Mouse (Mus musculus) liver, embryonic 14.5 days (tissue): ENCODE results near the gene Pcnt. TPM values are rescaled to one million over a fixed set of nuclear protein-coding genes. Genes with fewer than 3 reads are reported as not detected.

ENCODE experiments used
- ATAC-seq: fragments of 200-750 bp; cut with Nextera tagmentation; 2 replicates; pipeline ENCODE4 v1.8.0; 2017; ENCODE audit warnings: moderate number of reproducible peaks, mild to moderate bottlenecking, moderate library complexity; ENCODE audit not compliant: insufficient read depth
- DNase-seq, 3 experiments: peaks; one replicate each; pipeline ENCODE4 v3.0.0-alpha.2; 2012 to 2013; ENCODE audit warnings: low read depth in 3 of 3, low spot score in 3 of 3
- H3K27ac ChIP-seq: fragments of 300-500 bp; sonication (generic); 2 replicates; pipeline ENCODE4 v1.5.1; 2014; ENCODE audit warnings: moderate library complexity, mild to moderate bottlenecking, control low read depth, inconsistent platforms
- H3K27me3 ChIP-seq: fragments of 300-500 bp; sonication (generic); 2 replicates; pipeline ENCODE4 v1.6.1; 2014; ENCODE audit warnings: mild to moderate bottlenecking, low read length, moderate library complexity; ENCODE audit not compliant: control insufficient read depth, insufficient read depth
- H3K36me3 ChIP-seq: fragments of 300-500 bp; sonication (generic); replicated peaks from 2 replicates; pipeline ENCODE4 v1.6.1; 2014; ENCODE audit warnings: low read depth; ENCODE audit not compliant: control insufficient read depth, insufficient read depth
- H3K4me1 ChIP-seq, 2 experiments: fragments of 200-500 bp in 1 of 2; fragments of 300-500 bp in 1 of 2; sonication (generic) in 1 of 2; replicated peaks; 2 replicates each; pipeline ENCODE4 v1.6.1; 2012 to 2014; ENCODE audit warnings: antibody characterized with exemption in 1 of 2, inconsistent platforms in 1 of 2, low read length in 1 of 2; ENCODE audit not compliant: control insufficient read depth in 2 of 2, insufficient read depth in 2 of 2
- H3K4me2 ChIP-seq: fragments of 300-500 bp; sonication (generic); 2 replicates; pipeline ENCODE4 v1.6.1; 2014; ENCODE audit warnings: low read depth, mild to moderate bottlenecking, control low read depth, moderate library complexity
- H3K4me3 ChIP-seq, 2 experiments: fragments of 200-500 bp in 1 of 2; fragments of 300-500 bp in 1 of 2; sonication (generic) in 1 of 2; 2 replicates each; pipeline ENCODE4 v1.5.1; 2012 to 2014; ENCODE audit warnings: low read depth in 2 of 2, low read length in 2 of 2, mild to moderate bottlenecking in 2 of 2, control low read depth in 1 of 2, inconsistent platforms in 1 of 2, moderate library complexity in 1 of 2; ENCODE audit not compliant: insufficient read depth in 1 of 2
- H3K9ac ChIP-seq: fragments of 300-500 bp; sonication (generic); replicated peaks from 2 replicates; pipeline ENCODE4 v1.6.1; 2014; ENCODE audit warnings: mild to moderate bottlenecking, control low read depth, moderate library complexity
- H3K9me3 ChIP-seq: fragments of 300-500 bp; sonication (generic); 2 replicates; pipeline ENCODE4 v1.6.1; 2016; ENCODE audit warnings: low read length, mixed read lengths; ENCODE audit not compliant: control insufficient read depth
- CTCF ChIP-seq: IDR thresholded peaks from 2 replicates; pipeline ENCODE4 v1.5.1; 2016; ENCODE audit warnings: antibody characterized with exemption, low read depth, control low read depth
- EP300 ChIP-seq: IDR thresholded peaks from 2 replicates; pipeline ENCODE4 v1.6.1; 2016; ENCODE audit warnings: antibody characterized with exemption, low read depth
- WGBS: fragments of 180-500 bp; shearing (Covaris S2); extraction: QIAGEN DNeasy Blood & Tissue Kit; methylation state at CpG from one replicate; pipeline ENCODE4 v1.1.7; 2014; ENCODE audit not compliant: insufficient replicate concordance; 5-methylcytosine and 5-hydroxymethylcytosine counted together
- polyA plus RNA-seq, 2 experiments: library from polyadenylated mRNA; depleted of rRNA in 1 of 2; stranded (reverse) in 1 of 2; unstranded in 1 of 2; fragments of >200 nt; fragmentation: Nextera tagmentation in 1 of 2; extraction: Ambion mirVana in 1 of 2; gene quantifications; 2 replicates each; pipeline versions ENCODE4 v1.2.1 to v1.2.3; 2012 to 2014

Pcnt gene
- polyA plus RNA-seq, 2 experiments: 9.3 to 19.9 TPM

GRCm38 (mm10) chr10:76408520-76408919, 34.1 kb downstream of the Pcnt start:
- Histone ChIP-seq H3K27ac (no peak overlapping the region), H3K4me2 (no peak overlapping the region), H3K4me3 (no peak overlapping the region), H3K36me3 (peaks cover 78% of the 10 kb centered on the region), H3K9me3 (no peaks in the 10 kb centered on the region), H3K4me1 (no peaks in the 10 kb centered on the region), H3K9ac (no peak overlapping the region), H3K27me3 (no peaks in the 10 kb centered on the region)
- no peak for DNase-seq
- WGBS: 87% methylated on average over 10 of the region's 10 CpGs
- ATAC-seq: no peak
- TF ChIP-seq EP300 (no peak), CTCF (no peak)

GRCm38 (mm10) chr10:76392596-76392995, 50.0 kb downstream of the Pcnt start:
- WGBS: 87% methylated on average over 12 of the region's 12 CpGs
- DNase-seq: no peak
- no peaks in the 10 kb centered on the region for H3K4me1 ChIP-seq
- no peak overlapping the region for H3K4me3 ChIP-seq
- no peak overlapping the region for H3K9ac ChIP-seq
- H3K4me2 ChIP-seq: no peak overlapping the region
- H3K36me3 ChIP-seq: peaks cover 58% of the 10 kb centered on the region
- no peaks in the 10 kb centered on the region for H3K27me3 ChIP-seq
- TF ChIP-seq EP300 (no peak), CTCF (no peak)
- no peak for ATAC-seq
- H3K9me3 ChIP-seq: no peaks in the 10 kb centered on the region
- no peak overlapping the region for H3K27ac ChIP-seq

- Histone ChIP-seq H3K27me3 (no peaks in the 10 kb centered on the region), H3K9ac (no peak overlapping the region), H3K4me1 (no peaks in the 10 kb centered on the region), H3K27ac (no peak overlapping the region), H3K4me2 (no peak overlapping the region), H3K4me3 (no peak overlapping the region), H3K36me3 (peaks cover 58% of the 10 kb centered on the region), H3K9me3 (no peaks in the 10 kb centered on the region)
- WGBS: 88% methylated on average over 9 of the region's 9 CpGs
- no peak for DNase-seq
- TF ChIP-seq CTCF (peak; percentile 76), EP300 (no peak)
- no peak for ATAC-seq
Observed at GRCm38 (mm10) chr10:76391786-76392185, 50.8 kb downstream of the Pcnt start.

DNA sequence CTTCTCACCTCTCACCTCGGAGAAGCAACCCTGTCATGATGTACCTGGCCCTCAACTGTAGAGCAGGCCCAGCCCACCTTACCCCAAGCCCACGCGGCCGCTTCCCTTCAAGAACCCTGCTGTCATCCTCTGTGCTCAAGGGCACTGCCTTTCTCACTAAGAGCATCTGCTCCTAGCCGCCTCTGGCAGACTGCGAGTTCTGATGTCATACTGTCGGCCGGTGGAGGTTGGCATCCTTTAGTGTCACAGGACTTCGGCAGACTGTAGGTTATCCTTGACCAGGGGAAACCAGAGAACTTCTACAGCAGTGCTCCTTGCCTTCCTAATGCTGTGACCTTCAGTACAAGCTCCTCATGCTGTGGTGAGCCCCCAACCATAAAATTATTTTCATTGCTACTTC, 51.4 kb downstream of the Pcnt start:
- H3K27ac ChIP-seq: no peak overlapping the region
- H3K4me3 ChIP-seq: no peak overlapping the region
- H3K36me3 ChIP-seq: peaks cover 63% of the 10 kb centered on the region
- no peak overlapping the region for H3K4me2 ChIP-seq
- DNase-seq (no peak), ATAC-seq (no peak)
- WGBS: 84% methylated on average over 9 of the region's 9 CpGs
- H3K9ac ChIP-seq: no peak overlapping the region
- no peaks in the 10 kb centered on the region for H3K4me1 ChIP-seq
- no peaks in the 10 kb centered on the region for H3K9me3 ChIP-seq
- H3K27me3 ChIP-seq: no peaks in the 10 kb centered on the region
- TF ChIP-seq CTCF (no peak), EP300 (no peak)

DNA sequence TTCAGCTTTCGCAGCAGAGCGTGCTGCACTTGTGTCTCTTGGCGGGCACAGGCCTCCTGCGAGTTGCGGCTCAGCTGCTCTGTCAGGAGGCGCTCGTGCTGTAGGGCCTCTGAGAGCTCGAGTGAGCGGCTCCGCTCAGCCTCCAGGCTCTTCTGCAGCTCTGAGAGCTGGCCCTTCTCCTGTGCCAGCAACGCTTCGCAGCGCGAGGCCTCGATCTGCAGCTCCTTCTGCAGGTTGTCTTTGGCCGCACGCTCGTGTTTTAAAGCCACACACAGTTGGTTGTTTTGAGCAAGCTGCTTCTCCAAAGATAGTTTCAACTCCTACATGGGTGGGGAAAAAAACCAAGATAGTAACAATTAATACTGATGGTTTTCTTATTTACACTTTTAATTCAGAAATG, 67.6 kb downstream of the Pcnt start:
- Histone ChIP-seq H3K36me3 (peaks cover 59% of the 10 kb centered on the region), H3K4me2 (no peak overlapping the region), H3K9ac (no peak overlapping the region), H3K27me3 (no peaks in the 10 kb centered on the region), H3K4me3 (no peak overlapping the region), H3K27ac (no peak overlapping the region), H3K9me3 (no peaks in the 10 kb centered on the region), H3K4me1 (no peaks in the 10 kb centered on the region)
- ATAC-seq (no peak), DNase-seq (no peak)
- 92% methylated on average over 18 of the region's 18 CpGs for WGBS
- TF ChIP-seq EP300: no peak
- TF ChIP-seq CTCF: no peak
